Mouse (Mus musculus): ENCODE results near the gene Fbp1. TPM values are rescaled to one million over a fixed set of nuclear protein-coding genes. Genes with fewer than 3 reads are reported as not detected.
"Not testable (repeated sequence)": the region's sequence is repeated elsewhere in the genome, so short reads cannot be mapped to it uniquely, and the experiment has no call there.

Gene Fbp1
- polyA plus RNA-seq, 1 experiment, result not detected

GRCm38 (mm10) chr13:62857941-62858915 is 29.9 kb downstream of the Fbp1 start, which contains the start of gene Fbp2:
Fbp2 (minus strand) TSS chr13:62858422.
- Histone ChIP-seq H3K4me1 (peaks cover 23% of the 10 kb centered on the region), H3K9me3 (peaks cover 25% of the 10 kb centered on the region), H3K4me3 (replicated peaks) (no peak within 1 kb of the TSS), H3K36me3 (replicated peaks; ENCODE audit: low read length) (no peaks in the 10 kb centered on the region), H3K27me3 (replicated peaks) (no peaks in the 10 kb centered on the region)
- no peak for TF ChIP-seq FLI1 (IDR thresholded peaks at IDR 0.05; ENCODE audit: low read length)
- TF ChIP-seq GATA1 (IDR thresholded peaks at IDR 0.05; ENCODE audit: borderline replicate concordance, low read length), result no peak

GRCm38 (mm10) chr13:62856850-62857249 is 31.2 kb downstream of the Fbp1 start:
- peaks cover 23% of the 10 kb centered on the region for H3K4me1 ChIP-seq
- H3K9me3 ChIP-seq, result peaks cover 21% of the 10 kb centered on the region
- TF ChIP-seq GATA1 (IDR thresholded peaks at IDR 0.05; ENCODE audit: borderline replicate concordance, low read length) (no peak), FLI1 (IDR thresholded peaks at IDR 0.05; ENCODE audit: low read length) (no peak)
- no peaks in the 10 kb centered on the region for H3K27me3 ChIP-seq (replicated peaks)
- no peak overlapping the region for H3K4me3 ChIP-seq (replicated peaks)
- H3K36me3 ChIP-seq (replicated peaks; ENCODE audit: low read length), result no peaks in the 10 kb centered on the region

GRCm38 (mm10) chr13:62856305-62856675 is 31.8 kb downstream of the Fbp1 start:
- no peak for TF ChIP-seq GATA1 (IDR thresholded peaks at IDR 0.05; ENCODE audit: borderline replicate concordance, low read length)
- no peak for TF ChIP-seq FLI1 (IDR thresholded peaks at IDR 0.05; ENCODE audit: low read length)
- Histone ChIP-seq H3K4me1 (peaks cover 23% of the 10 kb centered on the region), H3K36me3 (replicated peaks; ENCODE audit: low read length) (no peaks in the 10 kb centered on the region), H3K9me3 (peaks cover 17% of the 10 kb centered on the region), H3K27me3 (replicated peaks) (no peaks in the 10 kb centered on the region), H3K4me3 (replicated peaks) (peak overlapping the region; percentile 90)

DNA sequence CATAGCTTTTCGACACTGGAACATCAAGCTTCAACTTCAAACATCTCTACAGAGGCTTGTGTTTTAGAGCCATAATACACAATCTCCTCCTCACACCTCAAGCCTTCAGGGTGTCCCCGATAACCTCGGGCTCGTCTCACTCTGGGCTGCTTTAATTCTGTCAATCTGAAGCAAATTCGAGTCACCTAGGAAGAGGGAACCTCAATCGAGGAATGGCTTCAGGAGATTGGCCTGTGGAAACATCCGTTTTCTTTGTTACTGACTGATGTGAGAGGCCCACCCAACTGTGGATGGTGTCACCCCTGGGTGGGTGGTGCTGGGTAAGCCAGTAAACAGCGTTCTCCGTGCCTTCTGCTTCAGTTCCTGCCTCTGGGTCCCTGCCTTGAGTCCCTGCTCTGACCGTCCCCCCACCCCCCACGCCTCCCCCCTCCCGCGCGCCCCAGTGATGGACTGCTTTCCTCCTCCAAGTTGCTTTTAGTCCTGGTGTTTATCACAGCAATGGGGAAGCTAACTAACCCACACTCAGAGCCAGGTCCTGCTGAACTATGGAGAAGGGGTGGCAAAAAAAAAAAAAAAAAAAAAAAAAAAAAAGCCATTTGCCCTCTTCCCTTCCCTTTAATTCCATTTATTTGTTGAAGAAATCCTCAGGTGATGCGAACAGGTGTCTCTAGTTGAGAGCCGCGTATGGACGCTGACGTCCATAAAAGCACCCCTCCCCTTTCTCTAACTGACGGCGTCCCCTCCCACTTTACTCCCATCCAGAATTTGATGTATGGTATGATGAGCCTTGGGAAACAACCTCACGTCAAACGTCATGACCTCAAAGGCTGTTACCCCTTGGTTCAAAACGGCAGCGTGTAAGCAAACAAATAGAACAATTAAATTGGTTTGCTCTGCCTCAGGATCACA is 32.4 kb downstream of the Fbp1 start:
- no peak for TF ChIP-seq FLI1 (IDR thresholded peaks at IDR 0.05; ENCODE audit: low read length)
- TF ChIP-seq GATA1 (IDR thresholded peaks at IDR 0.05; ENCODE audit: borderline replicate concordance, low read length), result no peak
- H3K4me3 ChIP-seq (replicated peaks), result peak overlapping the region; percentile 90
- H3K36me3 ChIP-seq (replicated peaks; ENCODE audit: low read length), result no peaks in the 10 kb centered on the region
- H3K9me3 ChIP-seq, result peaks cover 11% of the 10 kb centered on the region
- H3K27me3 ChIP-seq (replicated peaks), result no peaks in the 10 kb centered on the region
- H3K4me1 ChIP-seq, result peaks cover 23% of the 10 kb centered on the region

DNA sequence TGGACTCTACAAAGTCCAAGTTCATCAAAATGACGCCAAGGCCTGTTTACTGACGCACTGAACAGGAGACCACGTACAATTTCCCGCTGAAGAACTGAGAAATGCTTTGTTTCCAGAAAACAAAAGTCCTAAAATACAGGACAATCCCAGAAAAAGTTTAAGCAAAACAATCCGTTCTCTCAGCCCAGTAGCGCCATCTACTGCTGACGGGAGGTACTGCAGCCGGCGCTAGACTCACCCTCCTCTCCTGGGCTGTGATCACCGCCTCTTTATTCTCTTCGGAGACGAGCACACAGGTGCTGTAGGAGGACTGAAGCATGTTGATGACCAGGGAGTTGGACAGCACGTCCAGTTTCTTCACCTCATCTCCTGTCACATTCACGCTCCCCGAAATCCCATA is 33.4 kb downstream of the Fbp1 start:
- Histone ChIP-seq H3K27me3 (replicated peaks) (no peaks in the 10 kb centered on the region), H3K4me1 (peaks cover 23% of the 10 kb centered on the region), H3K9me3 (peaks cover 9% of the 10 kb centered on the region; the same call in 1 of the 2 replicates), H3K4me3 (replicated peaks) (peak overlapping the region; percentile 70), H3K36me3 (replicated peaks; ENCODE audit: low read length) (no peaks in the 10 kb centered on the region)
- TF ChIP-seq GATA1 (IDR thresholded peaks at IDR 0.05; ENCODE audit: borderline replicate concordance, low read length) (no peak), FLI1 (IDR thresholded peaks at IDR 0.05; ENCODE audit: low read length) (no peak)

- H3K4me3 ChIP-seq (replicated peaks), result no peak overlapping the region
- TF ChIP-seq GATA1 (IDR thresholded peaks at IDR 0.05; ENCODE audit: borderline replicate concordance, low read length), result no peak
- no peak for TF ChIP-seq FLI1 (IDR thresholded peaks at IDR 0.05; ENCODE audit: low read length)
- H3K4me1 ChIP-seq, result no peaks in the 10 kb centered on the region
- H3K36me3 ChIP-seq (replicated peaks; ENCODE audit: low read length), result no peaks in the 10 kb centered on the region
- H3K9me3 ChIP-seq, result peaks cover 3% of the 10 kb centered on the region; the same call in 1 of the 2 replicates
- H3K27me3 ChIP-seq (replicated peaks), result no peaks in the 10 kb centered on the region
Measured at GRCm38 (mm10) chr13:62833341-62833740, 54.7 kb downstream of the Fbp1 start.

DNA sequence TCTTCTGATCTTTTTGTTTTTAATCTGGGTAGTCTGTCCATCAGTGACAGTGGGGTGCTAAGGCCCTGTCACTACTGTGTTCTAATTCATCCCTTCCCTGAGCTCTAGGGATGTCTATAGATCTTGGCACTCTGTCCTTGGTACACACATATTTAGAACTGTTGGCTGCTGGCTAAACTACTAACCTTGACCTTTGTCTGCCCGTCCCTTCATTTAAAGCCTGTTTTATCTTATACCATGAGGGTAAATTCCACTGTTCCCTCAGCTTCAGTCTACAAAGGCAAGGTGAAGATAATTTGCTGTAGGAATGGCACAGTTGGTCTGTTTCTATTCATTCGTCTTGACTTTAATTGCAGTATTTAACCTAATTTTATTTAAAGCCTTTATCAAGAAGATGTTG is 55.8 kb downstream of the Fbp1 start:
- no peak for TF ChIP-seq FLI1 (IDR thresholded peaks at IDR 0.05; ENCODE audit: low read length)
- no peak for TF ChIP-seq GATA1 (IDR thresholded peaks at IDR 0.05; ENCODE audit: borderline replicate concordance, low read length)
- no peaks in the 10 kb centered on the region for H3K4me1 ChIP-seq
- no peaks in the 10 kb centered on the region for H3K27me3 ChIP-seq (replicated peaks)
- no peak overlapping the region for H3K4me3 ChIP-seq (replicated peaks)
- H3K36me3 ChIP-seq (replicated peaks; ENCODE audit: low read length), result no peaks in the 10 kb centered on the region
- H3K9me3 ChIP-seq, result peaks cover 3% of the 10 kb centered on the region; the same call in 1 of the 2 replicates

DNA sequence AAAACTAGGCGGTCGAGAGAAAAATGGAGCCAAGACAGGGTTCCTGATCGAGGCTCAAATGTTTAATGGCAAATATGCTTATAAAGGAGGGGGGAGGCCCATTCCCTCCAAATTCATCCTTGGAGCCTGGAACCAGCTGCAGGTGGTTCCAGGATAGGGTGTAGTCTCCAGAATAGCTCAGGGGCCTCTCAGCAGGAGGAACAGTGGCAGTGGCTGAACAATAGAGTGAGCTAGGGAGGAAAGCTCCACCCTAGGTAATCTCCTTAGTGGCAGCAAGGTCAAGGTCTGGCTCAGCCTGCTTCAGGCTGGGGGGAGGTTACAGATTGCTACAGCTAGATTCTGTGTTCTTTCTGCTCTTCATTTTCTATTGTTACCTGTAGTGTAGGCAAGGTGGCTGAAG is 72.4 kb downstream of the Fbp1 start:
- not testable (repeated sequence) for H3K36me3 ChIP-seq (replicated peaks; ENCODE audit: low read length); H3K4me3 ChIP-seq (replicated peaks); H3K27me3 ChIP-seq (replicated peaks); H3K4me1 ChIP-seq
- peaks cover 30% of the 10 kb centered on the region for H3K9me3 ChIP-seq

Other genes starting within 250 kb of the Fbp1 start
- gene Platr25, start 127.6 kb downstream of the Fbp1 start, polyA plus RNA-seq (2012; ENCODE audit: insufficient read depth, low replicate concordance), result not detected in 2 replicates
- not detected in 2 replicates for gene Gm5141, start 102.5 kb downstream of the Fbp1 start, polyA plus RNA-seq (2012; ENCODE audit: insufficient read depth, low replicate concordance)
- gene Fbp2, start 29.9 kb downstream of the Fbp1 start, polyA plus RNA-seq (2012; ENCODE audit: insufficient read depth, low replicate concordance), result not detected in 2 replicates
- 46.5 TPM in 1 of 2 replicates, not detected in the other for gene 2010111I01Rik, start 76.6 kb upstream of the Fbp1 start, polyA plus RNA-seq (2012; ENCODE audit: insufficient read depth, low replicate concordance)

Measured in megakaryocyte, embryonic 14.5 days (primary cell).